Mouse (Mus musculus) lung, postnatal 0 days (tissue): Measurements from ENCODE around the gene Pno1. TPM values are rescaled to one million over a fixed set of nuclear protein-coding genes. Genes with fewer than 3 reads are reported as not detected.

Experiments
- ATAC-seq: fragments of 200-750 bp; cut with Nextera tagmentation; 2 replicates; pipeline ENCODE4 v1.8.0; 2017; ENCODE audit warnings: moderate library complexity
- DNase-seq: peaks from one replicate; pipeline ENCODE4 v3.0.0-alpha.2; 2016; ENCODE audit warnings: low spot score
- H3K27ac ChIP-seq: fragments of 300-500 bp; sonication (generic); 2 replicates; pipeline ENCODE4 v1.5.1; 2014; ENCODE audit warnings: antibody characterized with exemption, mild to moderate bottlenecking, low read length, mixed read lengths
- H3K27me3 ChIP-seq: fragments of 300-500 bp; sonication (generic); replicated peaks from 2 replicates; pipeline ENCODE4 v1.6.1; 2014; ENCODE audit warnings: low read length, mixed read lengths; ENCODE audit not compliant: insufficient read depth
- H3K36me3 ChIP-seq: fragments of 300-500 bp; sonication (generic); 2 replicates; pipeline ENCODE4 v1.6.1; 2014; ENCODE audit warnings: low read length, mixed read lengths; ENCODE audit not compliant: insufficient read depth
- H3K4me1 ChIP-seq: fragments of 300-500 bp; sonication (generic); 2 replicates; pipeline ENCODE4 v1.6.1; 2014; ENCODE audit warnings: antibody characterized with exemption, low read depth, low read length, mixed read lengths; ENCODE audit not compliant: insufficient read depth
- H3K4me2 ChIP-seq: fragments of 300-500 bp; sonication (generic); replicated peaks from 2 replicates; pipeline ENCODE4 v1.6.1; 2014; ENCODE audit warnings: low read depth, mild to moderate bottlenecking, low read length, moderate library complexity, mixed read lengths
- H3K4me3 ChIP-seq: fragments of 300-500 bp; sonication (generic); 2 replicates; pipeline ENCODE4 v1.5.1; 2014; ENCODE audit warnings: low read depth, low read length
- H3K9ac ChIP-seq: fragments of 300-500 bp; sonication (generic); replicated peaks from 2 replicates; pipeline ENCODE4 v1.6.1; 2014; ENCODE audit warnings: low read depth, mild to moderate bottlenecking
- H3K9me3 ChIP-seq: fragments of 300-500 bp; sonication (generic); 2 replicates; pipeline ENCODE4 v1.6.1; 2016; ENCODE audit warnings: low read length, mixed read lengths
- CTCF ChIP-seq: IDR thresholded peaks from 2 replicates; pipeline ENCODE4 v1.5.1; 2016; ENCODE audit warnings: antibody characterized with exemption, mild to moderate bottlenecking
- EP300 ChIP-seq: IDR thresholded peaks from 2 replicates; pipeline ENCODE4 v1.6.1; 2016; ENCODE audit warnings: antibody characterized with exemption, mild to moderate bottlenecking, control low read depth
- WGBS: fragments of 180-500 bp; shearing (Covaris S2); extraction: QIAGEN DNeasy Blood & Tissue Kit; methylation state at CpG from one replicate; pipeline ENCODE4 v1.1.7; 2014; 5-methylcytosine and 5-hydroxymethylcytosine counted together
- polyA plus RNA-seq: library from polyadenylated mRNA; unstranded; fragments of >200 nt; fragmentation: Nextera tagmentation; extraction: Ambion mirVana; gene quantifications from 2 replicates; pipeline ENCODE4 v1.2.1, GENCODE M21; 2015

Gene Pno1
- polyA plus RNA-seq, 1 experiment from 2014 or later = 38.9 TPM

DNA sequence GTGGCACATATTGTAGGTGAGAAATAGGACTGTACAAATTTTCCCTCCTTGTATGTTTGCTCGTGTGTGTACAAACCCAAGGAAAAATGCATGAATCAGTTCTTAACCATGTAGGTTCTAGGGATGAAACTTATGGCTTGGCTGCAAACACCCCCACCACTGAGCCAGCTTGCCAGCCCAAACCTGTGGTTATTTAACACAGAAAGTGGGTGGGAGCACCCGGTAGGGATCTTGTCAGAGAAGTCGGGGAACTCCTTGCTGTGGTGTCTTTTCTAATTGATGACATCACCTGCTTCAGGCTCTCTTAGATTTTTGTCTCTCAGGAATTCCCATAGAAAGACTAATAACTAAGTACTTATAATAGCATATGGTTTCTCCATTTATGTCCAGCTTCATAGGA is 23.7 kb downstream of the Pno1 start:
- DNase-seq (no peak), ATAC-seq (no peak)
- Histone ChIP-seq H3K36me3 (no peaks in the 10 kb centered on the region), H3K4me1 (no peaks in the 10 kb centered on the region), H3K4me3 (no peak overlapping the region), H3K9me3 (no peaks in the 10 kb centered on the region), H3K27me3 (no peaks in the 10 kb centered on the region), H3K4me2 (no peak overlapping the region), H3K27ac (no peak overlapping the region), H3K9ac (no peak overlapping the region)
- TF ChIP-seq EP300 = no peak
- TF ChIP-seq CTCF = no peak
- 90% methylated on average over 3 of the region's 3 CpGs for WGBS

DNA sequence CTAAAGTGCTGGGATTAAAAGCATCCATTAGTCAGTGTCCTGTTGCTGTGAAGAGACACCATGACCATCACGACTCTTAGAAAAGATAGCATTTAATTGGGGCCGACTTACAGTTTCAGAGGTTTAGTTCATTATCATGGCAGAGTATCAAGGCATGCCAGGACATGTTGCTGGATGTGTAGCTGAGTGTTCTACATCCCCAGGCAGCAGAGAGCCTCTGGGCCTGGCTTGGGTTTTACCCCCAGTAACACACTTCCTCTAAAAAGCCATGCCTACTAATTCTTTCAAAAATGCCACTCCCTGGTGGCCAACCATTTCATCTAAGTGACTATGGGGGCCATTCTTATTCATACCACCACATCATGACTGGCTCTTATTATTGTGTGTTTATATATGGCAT is 28.2 kb downstream of the Pno1 start:
- H3K4me1 ChIP-seq = peaks cover 6% of the 10 kb centered on the region; the same call in 1 of the 2 replicates
- H3K9me3 ChIP-seq = no peaks in the 10 kb centered on the region
- no peak overlapping the region for H3K27ac ChIP-seq
- no peak overlapping the region for H3K4me2 ChIP-seq
- no peaks in the 10 kb centered on the region for H3K36me3 ChIP-seq
- WGBS = 88% methylated on average over 2 of the region's 2 CpGs
- TF ChIP-seq CTCF (no peak), EP300 (no peak)
- H3K27me3 ChIP-seq = no peaks in the 10 kb centered on the region
- ATAC-seq = no peak
- H3K4me3 ChIP-seq = no peak overlapping the region
- no peak for DNase-seq
- H3K9ac ChIP-seq = no peak overlapping the region

DNA sequence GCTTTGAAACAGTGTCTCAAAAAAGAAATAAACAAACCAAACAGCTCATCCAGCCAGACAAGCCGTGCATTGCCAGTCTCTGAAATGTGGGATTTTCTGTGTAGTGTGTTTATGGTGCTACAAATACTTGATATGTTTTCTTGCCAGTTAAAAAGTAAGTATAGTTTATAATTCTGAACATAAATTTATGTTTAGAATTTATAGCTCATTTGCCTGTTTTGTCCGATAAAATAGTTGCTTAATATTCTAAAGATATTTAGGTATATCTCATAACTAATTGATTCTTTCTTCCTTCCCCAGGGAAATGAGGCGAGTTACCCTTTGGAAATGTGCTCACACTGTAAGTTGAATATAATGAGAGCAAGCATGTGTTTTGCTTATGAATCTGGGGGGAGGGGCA is 29.6 kb downstream of the Pno1 start, which contains the start of gene Wdr92:
TSS of gene Wdr92 (plus strand) at position 301 of the 400 bp plus-strand sequence.
- WGBS = 62% methylated on average over 3 of the region's 3 CpGs

DNA sequence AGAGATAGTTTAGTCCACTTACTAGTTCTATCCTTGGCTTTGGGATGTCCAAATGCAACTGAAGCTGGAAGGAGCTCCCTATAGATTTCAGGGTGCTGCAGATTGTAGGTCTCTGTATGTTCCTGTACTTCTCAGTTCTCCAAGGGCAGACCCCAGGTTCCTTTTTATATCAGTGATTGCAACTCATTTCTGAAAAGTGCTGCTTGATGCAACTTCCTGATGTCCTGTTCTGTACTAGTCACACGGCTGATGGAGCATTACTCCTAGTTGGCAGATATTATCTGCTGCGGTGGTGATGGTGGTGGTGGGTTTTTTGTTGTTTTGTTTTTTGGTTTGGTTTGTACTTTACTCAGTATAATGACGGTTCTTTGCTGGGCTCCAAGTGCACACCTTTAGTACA is 30.6 kb downstream of the Pno1 start:
- peaks cover 6% of the 10 kb centered on the region; the same call in 1 of the 2 replicates for H3K4me1 ChIP-seq
- H3K9me3 ChIP-seq = no peaks in the 10 kb centered on the region
- H3K27ac ChIP-seq = no peak overlapping the region
- 58% methylated on average over 3 of the region's 3 CpGs for WGBS
- DNase-seq = no peak
- no peak overlapping the region for H3K4me3 ChIP-seq
- ATAC-seq = no peak
- no peak overlapping the region for H3K9ac ChIP-seq
- TF ChIP-seq EP300 (no peak), CTCF (no peak)
- H3K27me3 ChIP-seq = no peaks in the 10 kb centered on the region
- H3K4me2 ChIP-seq = no peak overlapping the region
- H3K36me3 ChIP-seq = no peaks in the 10 kb centered on the region

More for the DNA sequence above, 29.6 kb downstream of the Pno1 start, which contains the start of gene Wdr92:
- no peak for ATAC-seq
- H3K27me3 ChIP-seq = no peaks in the 10 kb centered on the region
- H3K4me2 ChIP-seq = no peak within 1 kb of the TSS
- no peak for DNase-seq
- H3K36me3 ChIP-seq = no peaks in the 10 kb centered on the region
- no peaks in the 10 kb centered on the region for H3K9me3 ChIP-seq
- H3K9ac ChIP-seq = no peak within 1 kb of the TSS
- no peak within 1 kb of the TSS for H3K4me3 ChIP-seq
- H3K4me1 ChIP-seq = peaks cover 6% of the 10 kb centered on the region; the same call in 1 of the 2 replicates
- H3K27ac ChIP-seq = no peak within 1 kb of the TSS
- no peak for TF ChIP-seq EP300
- no peak for TF ChIP-seq CTCF

DNA sequence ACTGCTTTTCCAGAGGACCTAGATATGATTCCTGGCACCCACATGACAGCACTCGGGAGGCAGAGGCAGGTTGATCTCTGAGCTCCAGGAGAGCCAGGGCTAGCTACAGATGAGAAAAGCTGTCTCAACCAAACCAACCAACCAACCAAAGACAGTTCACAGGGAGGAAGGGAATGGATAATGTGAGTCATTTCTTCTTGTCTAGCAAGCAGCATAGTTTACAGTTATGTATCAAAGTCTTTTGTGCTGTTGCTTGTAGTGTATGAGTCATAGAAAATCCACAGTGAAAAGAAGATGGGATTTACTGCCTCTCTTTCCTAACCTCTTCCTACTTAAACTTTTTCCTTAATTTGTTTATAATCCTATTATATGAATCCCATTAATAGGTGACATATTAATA is 34.7 kb downstream of the Pno1 start:
- H3K9ac ChIP-seq = no peak overlapping the region
- H3K36me3 ChIP-seq = no peaks in the 10 kb centered on the region
- DNase-seq = no peak
- no peak overlapping the region for H3K4me3 ChIP-seq
- TF ChIP-seq CTCF (no peak), EP300 (no peak)
- H3K27me3 ChIP-seq = no peaks in the 10 kb centered on the region
- WGBS = 96% methylated on average over 1 of the region's 1 CpGs
- no peaks in the 10 kb centered on the region for H3K9me3 ChIP-seq
- H3K27ac ChIP-seq = no peak overlapping the region
- peaks cover 6% of the 10 kb centered on the region; the same call in 1 of the 2 replicates for H3K4me1 ChIP-seq
- no peak overlapping the region for H3K4me2 ChIP-seq
- ATAC-seq = peak; percentile 35; the same call in 1 of the 2 replicates

DNA sequence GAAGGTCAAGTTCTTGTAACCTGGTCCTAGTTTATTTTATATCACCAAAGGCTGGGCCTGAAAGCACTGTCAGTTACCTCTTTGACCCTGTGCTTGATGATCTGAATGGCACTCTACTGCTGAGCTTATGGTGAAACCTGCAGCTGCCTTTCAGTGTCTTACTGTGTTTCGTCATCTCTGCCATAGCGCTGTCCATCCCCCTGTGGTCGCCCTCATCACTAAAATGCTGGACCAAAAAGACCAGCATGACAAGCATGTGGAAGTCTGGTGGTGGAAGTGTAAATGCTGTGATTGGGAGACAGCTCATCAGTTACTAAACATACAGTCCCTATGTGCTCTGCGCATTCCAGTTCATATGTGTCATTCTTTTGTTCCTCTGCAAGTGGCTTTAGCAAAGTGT is 39.1 kb downstream of the Pno1 start:
- Histone ChIP-seq H3K4me1 (peaks cover 10% of the 10 kb centered on the region; the same call in 1 of the 2 replicates), H3K36me3 (no peaks in the 10 kb centered on the region), H3K9me3 (no peaks in the 10 kb centered on the region), H3K9ac (no peak overlapping the region), H3K4me3 (no peak overlapping the region), H3K27ac (peak overlapping the region; percentile 60), H3K4me2 (no peak overlapping the region), H3K27me3 (no peaks in the 10 kb centered on the region)
- WGBS = 70% methylated on average over 4 of the region's 4 CpGs
- ATAC-seq = no peak
- peak; percentile 28 for DNase-seq
- no peak for TF ChIP-seq CTCF
